Mouse (Mus musculus) 3T3-L1 (cell line): ENCODE data around the gene Knstrn.

Experiments
- DNase-seq: peaks from one replicate; pipeline ENCODE4 v3.0.0-alpha.2; 2015; ENCODE audit warnings: low read depth, low spot score

Knstrn gene

GRCm38 (mm10) chr2:118813981-118814836, at the start of gene Knstrn:
Gene Knstrn (plus strand): TSS chr2:118814003.
- DNase-seq, result peak; percentile 98

GRCm38 (mm10) chr2:118764094-118764831, 49.5 kb upstream of the Knstrn start:
- peak; percentile 77 for DNase-seq

- no peak for DNase-seq
These were observed 48.9 kb upstream of the Knstrn start for GRCm38 (mm10) chr2:118764875-118765274.

- DNase-seq, result peak; percentile 69
These were observed 47.5 kb upstream of the Knstrn start for GRCm38 (mm10) chr2:118766041-118767033.

GRCm38 (mm10) chr2:118772158-118772874, 41.5 kb upstream of the Knstrn start, which contains the start of gene Phgr1:
Gene Phgr1 (plus strand): TSS chr2:118772769.
- DNase-seq, result no peak

GRCm38 (mm10) chr2:118774536-118774935, 39.3 kb upstream of the Knstrn start:
- DNase-seq, result no peak

- DNase-seq, result peak; percentile 63
These were observed 38.4 kb upstream of the Knstrn start for GRCm38 (mm10) chr2:118775396-118775795.

- peak; percentile 68 for DNase-seq
These were observed 38.0 kb upstream of the Knstrn start for GRCm38 (mm10) chr2:118775846-118776245.

- DNase-seq, result peak; percentile 39
These were observed 37.5 kb upstream of the Knstrn start for GRCm38 (mm10) chr2:118776295-118776694.

- no peak for DNase-seq
These were observed 35.4 kb upstream of the Knstrn start for GRCm38 (mm10) chr2:118778418-118778817.

GRCm38 (mm10) chr2:118779065-118779464, 34.7 kb upstream of the Knstrn start:
- DNase-seq, result no peak

GRCm38 (mm10) chr2:118779504-118780480, 34.0 kb upstream of the Knstrn start, which contains the start of gene Disp2:
Gene Disp2 (plus strand): TSS chr2:118779719.
- DNase-seq, result peak; percentile 93

GRCm38 (mm10) chr2:118781115-118781514, 32.7 kb upstream of the Knstrn start:
- no peak for DNase-seq

GRCm38 (mm10) chr2:118782303-118782702, 31.5 kb upstream of the Knstrn start:
- DNase-seq, result peak; percentile 33

GRCm38 (mm10) chr2:118783093-118783492, 30.7 kb upstream of the Knstrn start:
- no peak for DNase-seq

GRCm38 (mm10) chr2:118783663-118784062, 30.1 kb upstream of the Knstrn start:
- DNase-seq, result no peak

GRCm38 (mm10) chr2:118786525-118786924, 27.3 kb upstream of the Knstrn start:
- no peak for DNase-seq

- DNase-seq, result no peak
These were observed 24.3 kb upstream of the Knstrn start for GRCm38 (mm10) chr2:118789501-118789900.

- DNase-seq, result no peak
These were observed 23.6 kb upstream of the Knstrn start for GRCm38 (mm10) chr2:118790221-118790550.
